Mouse (Mus musculus): ENCODE results near the gene Cab39l. TPM values are rescaled to one million over a fixed set of nuclear protein-coding genes. Genes with fewer than 3 reads are reported as not detected.

The Cab39l gene
- total RNA-seq, 2 experiments from 2014 or later, result 13.6 to 18.5 TPM

GRCm38 (mm10) chr14:59497928-59498327 is 57.2 kb downstream of the Cab39l start:
- intact Hi-C loops (cut with DNase I), result no loop called here
- no peak for DNase-seq

GRCm38 (mm10) chr14:59504831-59505230 is 64.1 kb downstream of the Cab39l start:
- intact Hi-C loops (cut with DNase I), result no loop called here
- no peak for DNase-seq

- no peak for DNase-seq
- intact Hi-C loops (cut with DNase I), result no loop called here
Measured at GRCm38 (mm10) chr14:59506139-59506538, 65.4 kb downstream of the Cab39l start.

GRCm38 (mm10) chr14:59513922-59514444 is 73.2 kb downstream of the Cab39l start:
- intact Hi-C loops (cut with DNase I), result no loop called here
- no peak for DNase-seq

GRCm38 (mm10) chr14:59525843-59526242 is 85.1 kb downstream of the Cab39l start:
- intact Hi-C loops (cut with DNase I), result no loop called here

GRCm38 (mm10) chr14:59530801-59531200 is 90.0 kb downstream of the Cab39l start:
- intact Hi-C loops (cut with DNase I), result no loop called here
- DNase-seq, result no peak

More at GRCm38 (mm10) chr14:59525843-59526242, 85.1 kb downstream of the Cab39l start:
- DNase-seq, result no peak

- intact Hi-C loops (cut with DNase I), result no loop called here
- no peak for DNase-seq
Measured at GRCm38 (mm10) chr14:59532986-59533385, 92.2 kb downstream of the Cab39l start.

GRCm38 (mm10) chr14:59533908-59534307 is 93.1 kb downstream of the Cab39l start:
- DNase-seq, result no peak
- intact Hi-C loops (cut with DNase I), result no loop called here

GRCm38 (mm10) chr14:59537829-59538432 is 97.2 kb downstream of the Cab39l start:
- no peak for DNase-seq
- intact Hi-C loops (cut with DNase I), result no loop called here

- DNase-seq, result no peak
- intact Hi-C loops (cut with DNase I), result no loop called here
Measured at GRCm38 (mm10) chr14:59540230-59540629, 99.5 kb downstream of the Cab39l start.

- DNase-seq, result no peak
- intact Hi-C loops (cut with DNase I), result no loop called here
Measured at GRCm38 (mm10) chr14:59540761-59541160, 100.0 kb downstream of the Cab39l start.

- intact Hi-C loops (cut with DNase I), result no loop called here
- no peak for DNase-seq
Measured at GRCm38 (mm10) chr14:59543158-59543826, 102.5 kb downstream of the Cab39l start.

- DNase-seq, result no peak
- intact Hi-C loops (cut with DNase I), result no loop called here
Measured at GRCm38 (mm10) chr14:59543956-59544355, 103.2 kb downstream of the Cab39l start.

- no peak for DNase-seq
- intact Hi-C loops (cut with DNase I), result no loop called here
Measured at GRCm38 (mm10) chr14:59546162-59546880, 105.5 kb downstream of the Cab39l start.

GRCm38 (mm10) chr14:59547530-59547929 is 106.8 kb downstream of the Cab39l start:
- intact Hi-C loops (cut with DNase I), result no loop called here
- no peak for DNase-seq

- no peak for DNase-seq
- intact Hi-C loops (cut with DNase I), result no loop called here
Measured at GRCm38 (mm10) chr14:59548532-59548931, 107.8 kb downstream of the Cab39l start.

- DNase-seq, result peak; percentile 77
- intact Hi-C loops (cut with DNase I), result no loop called here
Measured at GRCm38 (mm10) chr14:59549106-59549505, 108.3 kb downstream of the Cab39l start.

GRCm38 (mm10) chr14:59550841-59551240 is 110.1 kb downstream of the Cab39l start:
- intact Hi-C loops (cut with DNase I), result no loop called here
- no peak for DNase-seq

- intact Hi-C loops (cut with DNase I), result no loop called here
- no peak for DNase-seq
Measured at GRCm38 (mm10) chr14:59551956-59552355, 111.2 kb downstream of the Cab39l start.

GRCm38 (mm10) chr14:59554025-59554424 is 113.3 kb downstream of the Cab39l start:
- intact Hi-C loops (cut with DNase I), result no loop called here
- no peak for DNase-seq

GRCm38 (mm10) chr14:59555018-59555417 is 114.2 kb downstream of the Cab39l start:
- intact Hi-C loops (cut with DNase I), result loop anchor here (5.0 kb wide), 1 partner anchor 168 kb away; no protein-coding TSS in a partner anchor
- DNase-seq, result no peak

Measured in gastrocnemius, postnatal 36 days (tissue).